Mouse (Mus musculus): ENCODE measurements around the gene BC017158. TPM values are rescaled to one million over a fixed set of nuclear protein-coding genes. Genes with fewer than 3 reads are reported as not detected.

BC017158 gene
- polyA plus RNA-seq, 1 experiment from 2014 or later = 9.6 TPM

DNA sequence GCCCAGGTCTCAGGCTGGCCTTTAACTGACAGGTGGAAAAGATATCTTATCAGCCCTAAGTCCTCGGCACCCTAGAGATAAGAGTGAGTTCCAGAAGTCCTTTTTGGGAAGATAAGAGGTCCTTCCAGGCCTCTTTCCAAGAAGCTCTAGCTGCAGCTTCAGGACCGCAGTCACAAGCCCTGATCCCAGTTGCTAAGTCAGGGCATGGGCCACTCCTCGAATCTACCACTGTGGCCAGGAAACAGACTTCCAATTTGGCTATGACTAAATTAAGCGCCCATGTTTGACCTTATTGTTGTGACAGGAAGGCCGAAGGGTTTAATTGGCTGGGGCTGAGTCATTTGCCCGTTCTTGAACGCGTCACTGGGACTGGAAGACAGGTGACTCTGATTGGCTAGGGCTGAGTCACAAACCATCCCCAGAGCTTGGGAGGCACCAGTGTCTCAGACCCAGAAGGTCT is 12.3 kb upstream of the BC017158 start:
- DNase-seq = no peak
- WGBS (ENCODE audit: insufficient replicate concordance) = 34% methylated on average over 8 of the region's 8 CpGs
- H3K9me3 ChIP-seq (ENCODE audit: low read length) = no peaks in the 10 kb centered on the region
- no peak overlapping the region for H3K27ac ChIP-seq (ENCODE audit: low read depth)
- no peak overlapping the region for H3K4me3 ChIP-seq (ENCODE audit: low read depth, low read length)
- H3K36me3 ChIP-seq (replicated peaks; ENCODE audit: insufficient read depth, low read length) = no peaks in the 10 kb centered on the region
- TF ChIP-seq EP300 (IDR thresholded peaks at IDR 0.05; ENCODE audit: low read depth) (no peak), CTCF (IDR thresholded peaks at IDR 0.05; ENCODE audit: low read depth) (no peak)
- peak; percentile 58 for ATAC-seq
- no peak overlapping the region for H3K9ac ChIP-seq (replicated peaks)
- peak overlapping the region; percentile 40 for H3K4me2 ChIP-seq (ENCODE audit: low read depth, low read length)
- peaks cover 7% of the 10 kb centered on the region for H3K4me1 ChIP-seq (ENCODE audit: insufficient read depth)
- peaks cover 6% of the 10 kb centered on the region; the same call in 1 of the 2 replicates for H3K27me3 ChIP-seq (ENCODE audit: insufficient read depth, low read length)

- Histone ChIP-seq H3K9me3 (ENCODE audit: low read length) (no peaks in the 10 kb centered on the region), H3K9ac (replicated peaks) (no peak overlapping the region), H3K36me3 (replicated peaks; ENCODE audit: insufficient read depth, low read length) (no peaks in the 10 kb centered on the region), H3K4me3 (ENCODE audit: low read depth, low read length) (no peak overlapping the region), H3K27me3 (ENCODE audit: insufficient read depth, low read length) (peaks cover 6% of the 10 kb centered on the region; the same call in 1 of the 2 replicates), H3K4me2 (ENCODE audit: low read depth, low read length) (peak overlapping the region; percentile 40), H3K27ac (ENCODE audit: low read depth) (no peak overlapping the region), H3K4me1 (ENCODE audit: insufficient read depth) (peaks cover 7% of the 10 kb centered on the region)
- no peak for ATAC-seq
- 30% methylated on average over 1 of the region's 1 CpGs for WGBS (ENCODE audit: insufficient replicate concordance)
- DNase-seq = no peak
- TF ChIP-seq CTCF (IDR thresholded peaks at IDR 0.05; ENCODE audit: low read depth) (no peak), EP300 (IDR thresholded peaks at IDR 0.05; ENCODE audit: low read depth) (no peak)
Observed at GRCm38 (mm10) chr7:128309776-128310175, 11.8 kb upstream of the BC017158 start.

- H3K4me1 ChIP-seq (ENCODE audit: insufficient read depth) = peaks cover 11% of the 10 kb centered on the region
- TF ChIP-seq CTCF (IDR thresholded peaks at IDR 0.05; ENCODE audit: low read depth) = no peak
- no peak for TF ChIP-seq EP300 (IDR thresholded peaks at IDR 0.05; ENCODE audit: low read depth)
- DNase-seq (no peak), ATAC-seq (no peak)
- H3K27me3 ChIP-seq (ENCODE audit: insufficient read depth, low read length) = peaks cover 6% of the 10 kb centered on the region; the same call in 1 of the 2 replicates
- no peak overlapping the region for H3K27ac ChIP-seq (ENCODE audit: low read depth)
- no peak overlapping the region for H3K4me2 ChIP-seq (ENCODE audit: low read depth, low read length)
- no peak overlapping the region for H3K9ac ChIP-seq (replicated peaks)
- WGBS (ENCODE audit: insufficient replicate concordance) = 64% methylated on average over 3 of the region's 3 CpGs
- no peaks in the 10 kb centered on the region for H3K36me3 ChIP-seq (replicated peaks; ENCODE audit: insufficient read depth, low read length)
- H3K9me3 ChIP-seq (ENCODE audit: low read length) = no peaks in the 10 kb centered on the region
- H3K4me3 ChIP-seq (ENCODE audit: low read depth, low read length) = no peak overlapping the region
Observed at GRCm38 (mm10) chr7:128309216-128309615, 11.2 kb upstream of the BC017158 start.

- DNase-seq (no peak), ATAC-seq (no peak)
- no peak overlapping the region for H3K4me3 ChIP-seq (ENCODE audit: low read depth, low read length)
- no peak for TF ChIP-seq EP300 (IDR thresholded peaks at IDR 0.05; ENCODE audit: low read depth)
- TF ChIP-seq CTCF (IDR thresholded peaks at IDR 0.05; ENCODE audit: low read depth) = no peak
- no peak overlapping the region for H3K9ac ChIP-seq (replicated peaks)
- peaks cover 6% of the 10 kb centered on the region; the same call in 1 of the 2 replicates for H3K27me3 ChIP-seq (ENCODE audit: insufficient read depth, low read length)
- H3K27ac ChIP-seq (ENCODE audit: low read depth) = no peak overlapping the region
- peaks cover 13% of the 10 kb centered on the region for H3K4me1 ChIP-seq (ENCODE audit: insufficient read depth)
- no peaks in the 10 kb centered on the region for H3K36me3 ChIP-seq (replicated peaks; ENCODE audit: insufficient read depth, low read length)
- no peak overlapping the region for H3K4me2 ChIP-seq (ENCODE audit: low read depth, low read length)
- H3K9me3 ChIP-seq (ENCODE audit: low read length) = no peaks in the 10 kb centered on the region
Observed at GRCm38 (mm10) chr7:128307851-128308250, 9.9 kb upstream of the BC017158 start.

- peak; percentile 51; the same call in 1 of the 2 replicates for ATAC-seq
- WGBS (ENCODE audit: insufficient replicate concordance) = 12% methylated on average over 5 of the region's 5 CpGs
- TF ChIP-seq EP300 (IDR thresholded peaks at IDR 0.05; ENCODE audit: low read depth) (no peak), CTCF (IDR thresholded peaks at IDR 0.05; ENCODE audit: low read depth) (peak; percentile 67)
- H3K27ac ChIP-seq (ENCODE audit: low read depth) = no peak overlapping the region
- no peak overlapping the region for H3K4me2 ChIP-seq (ENCODE audit: low read depth, low read length)
- H3K9ac ChIP-seq (replicated peaks) = no peak overlapping the region
- H3K36me3 ChIP-seq (replicated peaks; ENCODE audit: insufficient read depth, low read length) = no peaks in the 10 kb centered on the region
- no peak for DNase-seq
- no peak overlapping the region for H3K4me3 ChIP-seq (ENCODE audit: low read depth, low read length)
- H3K27me3 ChIP-seq (ENCODE audit: insufficient read depth, low read length) = no peaks in the 10 kb centered on the region
- no peaks in the 10 kb centered on the region for H3K9me3 ChIP-seq (ENCODE audit: low read length)
- peaks cover 11% of the 10 kb centered on the region; the same call in 1 of the 2 replicates for H3K4me1 ChIP-seq (ENCODE audit: insufficient read depth)
Observed at GRCm38 (mm10) chr7:128304907-128305306, 6.9 kb upstream of the BC017158 start.

GRCm38 (mm10) chr7:128304198-128304597 is 6.2 kb upstream of the BC017158 start:
- no peak for ATAC-seq
- TF ChIP-seq EP300 (IDR thresholded peaks at IDR 0.05; ENCODE audit: low read depth) = no peak
- TF ChIP-seq CTCF (IDR thresholded peaks at IDR 0.05; ENCODE audit: low read depth) = no peak
- 63% methylated on average over 6 of the region's 6 CpGs for whole genome bisulfite sequencing (ENCODE audit: insufficient replicate concordance)

More at GRCm38 (mm10) chr7:128304198-128304597, 6.2 kb upstream of the BC017158 start:
- no peak overlapping the region for H3K9ac ChIP-seq (replicated peaks)
- no peak for DNase-seq
- 0 out of 2 replicates have a peak, but pooled peaks cover 11% of the 10 kb centered on the region for H3K4me1 ChIP-seq (ENCODE audit: insufficient read depth)
- H3K4me3 ChIP-seq (ENCODE audit: low read depth, low read length) = no peak overlapping the region
- H3K9me3 ChIP-seq (ENCODE audit: low read length) = no peaks in the 10 kb centered on the region
- H3K27ac ChIP-seq (ENCODE audit: low read depth) = no peak overlapping the region
- H3K4me2 ChIP-seq (ENCODE audit: low read depth, low read length) = no peak overlapping the region
- H3K27me3 ChIP-seq (ENCODE audit: insufficient read depth, low read length) = no peaks in the 10 kb centered on the region
- H3K36me3 ChIP-seq (replicated peaks; ENCODE audit: insufficient read depth, low read length) = no peaks in the 10 kb centered on the region
